Mouse (Mus musculus): ENCODE measurements around the gene Klhdc8a. TPM values are rescaled to one million over a fixed set of nuclear protein-coding genes. Genes with fewer than 3 reads are reported as not detected.

The Klhdc8a gene
- total RNA-seq, 2 experiments from 2014 or later: 0.27 to 0.36 TPM

- no peak for DNase-seq (ENCODE audit: low spot score)
These were observed 7.3 kb upstream of the Klhdc8a start for GRCm38 (mm10) chr1:132290921-132291675.

GRCm38 (mm10) chr1:132291706-132292105 lies 6.7 kb upstream of the Klhdc8a start:
- DNase-seq (ENCODE audit: low spot score): no peak

- DNase-seq (ENCODE audit: low spot score): no peak
These were observed 5.9 kb upstream of the Klhdc8a start for GRCm38 (mm10) chr1:132292318-132293129.

- DNase-seq (ENCODE audit: low spot score): no peak
These were observed 2.9 kb upstream of the Klhdc8a start for GRCm38 (mm10) chr1:132295506-132295905.

GRCm38 (mm10) chr1:132296051-132296450 lies 2.4 kb upstream of the Klhdc8a start:
- DNase-seq (ENCODE audit: low spot score): peak; percentile 36

- no peak for DNase-seq (ENCODE audit: low spot score)
These were observed 507 bp downstream of the Klhdc8a start for GRCm38 (mm10) chr1:132298801-132299464.

- DNase-seq (ENCODE audit: low spot score): no peak
These were observed 1.3 kb downstream of the Klhdc8a start for GRCm38 (mm10) chr1:132299744-132300143.

GRCm38 (mm10) chr1:132301242-132301641 lies 2.8 kb downstream of the Klhdc8a start:
- no peak for DNase-seq (ENCODE audit: low spot score)

- DNase-seq (ENCODE audit: low spot score): no peak
These were observed 4.0 kb downstream of the Klhdc8a start for GRCm38 (mm10) chr1:132302341-132302866.

- DNase-seq (ENCODE audit: low spot score): no peak
These were observed 6.3 kb downstream of the Klhdc8a start for GRCm38 (mm10) chr1:132304618-132305214.

- no peak for DNase-seq (ENCODE audit: low spot score)
These were observed 7.7 kb downstream of the Klhdc8a start for GRCm38 (mm10) chr1:132306160-132306559.

GRCm38 (mm10) chr1:132306808-132307207 lies 8.4 kb downstream of the Klhdc8a start:
- DNase-seq (ENCODE audit: low spot score): no peak

- no peak for DNase-seq (ENCODE audit: low spot score)
These were observed 9.5 kb downstream of the Klhdc8a start for GRCm38 (mm10) chr1:132307962-132308361.

- DNase-seq (ENCODE audit: low spot score): no peak
These were observed 10.2 kb downstream of the Klhdc8a start for GRCm38 (mm10) chr1:132308674-132309073.

GRCm38 (mm10) chr1:132310754-132311153 lies 12.3 kb downstream of the Klhdc8a start:
- DNase-seq (ENCODE audit: low spot score): no peak

- DNase-seq (ENCODE audit: low spot score): no peak
These were observed 12.9 kb downstream of the Klhdc8a start for GRCm38 (mm10) chr1:132311174-132311859.

GRCm38 (mm10) chr1:132312043-132312442 lies 13.6 kb downstream of the Klhdc8a start:
- DNase-seq (ENCODE audit: low spot score): no peak

GRCm38 (mm10) chr1:132312703-132313102 lies 14.3 kb downstream of the Klhdc8a start:
- peak; percentile 69 for DNase-seq (ENCODE audit: low spot score)

GRCm38 (mm10) chr1:132315889-132316624 lies 17.6 kb downstream of the Klhdc8a start, which contains the start of gene Nuak2:
TSS of gene Nuak2 (plus strand) at chr1:132316126.
- peak; percentile 88 for DNase-seq (ENCODE audit: low spot score)

GRCm38 (mm10) chr1:132316625-132316994 lies 18.2 kb downstream of the Klhdc8a start:
- DNase-seq (ENCODE audit: low spot score): no peak

All from gastrocnemius, adult 18-20 months (tissue).